Mouse (Mus musculus): ENCODE measurements around the gene Acot8. TPM values are rescaled to one million over a fixed set of nuclear protein-coding genes. Genes with fewer than 3 reads are reported as not detected.

The Acot8 gene
- total RNA-seq, 2 experiments from 2014 or later, result 6.9 to 8.6 TPM

- DNase-seq, result peak; percentile 86 to 91
- intact Hi-C loops (cut with DNase I), result no loop called here
Observed at GRCm38 (mm10) chr2:164785481-164786387, 18.9 kb downstream of the Acot8 start, which contains the start of gene Snx21. Gene Snx21 (plus strand): TSS chr2:164785823.

GRCm38 (mm10) chr2:164784869-164785420 lies 19.7 kb downstream of the Acot8 start:
- no peak for DNase-seq
- intact Hi-C loops (cut with DNase I), result no loop called here

DNA sequence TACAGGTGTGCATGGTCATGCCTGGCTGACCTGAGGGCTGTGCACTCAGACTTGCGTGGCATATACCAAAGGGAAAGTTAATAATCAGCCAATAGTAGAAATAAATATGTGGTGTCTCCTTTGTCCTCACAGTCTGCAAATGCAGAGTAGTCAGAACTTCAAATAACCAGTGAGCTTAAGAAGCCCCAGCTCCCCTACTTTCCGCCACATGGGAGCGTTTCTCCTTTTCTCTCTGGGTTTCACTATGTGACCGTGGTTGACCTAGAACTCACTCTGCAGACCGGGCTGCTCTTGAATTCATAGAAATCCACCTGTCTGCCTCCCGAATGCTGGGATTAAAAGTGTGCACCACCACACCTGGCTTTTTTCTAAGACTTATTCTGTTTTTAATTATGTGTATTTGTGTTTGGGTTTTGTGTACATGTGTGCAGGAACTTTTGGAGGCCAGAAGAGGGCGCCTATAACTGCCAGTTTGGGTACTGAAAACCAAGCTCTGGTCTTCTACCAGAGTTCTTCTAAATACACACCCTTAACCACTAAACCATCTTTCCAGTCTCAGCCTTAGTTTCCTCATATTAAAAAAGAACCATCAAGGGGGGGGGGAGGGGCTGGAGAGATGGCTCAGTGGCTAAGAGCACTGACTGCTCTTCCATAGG lies 20.6 kb downstream of the Acot8 start:
- no peak for DNase-seq
- intact Hi-C loops (cut with DNase I), result no loop called here

DNA sequence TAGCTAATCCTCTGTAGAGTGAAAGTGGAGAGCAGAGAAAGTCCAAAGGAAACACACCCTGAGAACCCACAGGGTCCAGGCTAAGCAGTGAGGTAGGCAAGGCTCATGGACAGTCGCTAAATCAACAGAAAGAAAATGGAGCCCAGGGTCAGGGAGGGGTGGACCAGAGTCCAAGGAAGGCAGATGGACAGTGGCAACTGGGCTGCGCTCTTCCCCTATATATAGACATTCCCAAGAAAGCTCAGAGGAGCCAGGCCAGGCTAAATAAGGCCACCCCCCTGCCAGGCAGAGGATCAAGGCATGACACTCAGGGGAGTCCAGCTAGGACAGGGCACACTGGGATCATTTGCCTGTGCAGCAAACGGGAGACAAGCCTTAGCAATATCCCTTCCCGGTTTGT lies 22.8 kb downstream of the Acot8 start:
- peak in 1 of 2 experiments; percentile 59 for DNase-seq
- intact Hi-C loops (cut with DNase I), result no loop called here

DNA sequence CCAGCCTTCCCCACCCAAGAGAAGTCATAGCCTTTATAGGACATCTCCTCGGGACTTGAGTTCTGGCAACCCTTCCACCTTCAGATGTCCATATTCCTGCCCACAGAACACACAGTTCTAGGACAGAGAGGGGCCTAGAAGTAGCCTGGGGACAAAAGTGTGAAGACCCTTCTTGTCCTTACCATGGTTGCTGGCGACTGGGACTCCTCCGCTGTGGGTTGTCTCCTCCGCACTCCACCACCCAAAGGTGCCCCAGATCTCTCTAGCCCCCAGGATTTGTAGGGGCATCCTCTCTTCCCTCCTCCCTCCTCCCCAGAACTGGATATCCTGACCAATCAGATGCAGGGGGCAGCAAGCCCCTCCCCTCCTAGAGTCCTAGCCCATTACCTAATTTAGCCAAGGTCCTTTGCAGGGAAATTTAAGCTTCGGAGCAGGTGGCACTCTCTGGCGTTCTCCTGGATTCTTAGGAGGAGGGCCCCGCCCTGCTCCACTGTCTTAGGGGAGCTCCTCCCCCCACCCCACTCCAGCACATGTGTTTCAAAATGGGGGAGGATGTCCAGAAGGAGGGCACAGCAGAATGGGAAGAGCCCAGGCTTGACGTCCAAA lies 25.1 kb downstream of the Acot8 start, which contains the start of gene Tnnc2:
Gene Tnnc2, minus strand, starts transcription at position 487 of the 606 bp plus-strand sequence.
- DNase-seq, result peak in 1 of 2 experiments; percentile 54
- intact Hi-C loops (cut with DNase I), result no loop called here

DNA sequence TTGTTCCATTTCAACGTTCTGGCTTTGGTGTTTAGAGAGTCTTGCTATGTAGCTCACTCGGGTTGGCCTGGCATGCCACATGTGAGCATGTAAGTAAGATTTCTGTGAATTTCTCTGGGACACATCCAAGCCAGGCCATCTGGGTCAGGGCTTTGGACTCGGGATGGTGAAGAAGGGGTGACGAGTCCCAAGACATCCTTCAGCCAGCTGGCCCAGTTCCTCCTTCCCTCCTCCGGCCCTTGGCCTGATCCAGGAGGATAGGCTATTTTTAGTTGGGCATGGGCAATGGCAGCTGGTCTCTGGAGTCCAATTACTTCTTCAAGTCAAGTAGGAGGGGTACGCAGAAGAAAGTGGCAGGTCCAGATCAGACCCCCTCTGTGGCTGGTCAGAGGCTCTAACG lies 25.9 kb downstream of the Acot8 start:
- intact Hi-C loops (cut with DNase I), result no loop called here
- peak; percentile 49 to 67 for DNase-seq

- intact Hi-C loops (cut with DNase I), result no loop called here
- DNase-seq, result peak in 1 of 2 experiments; percentile 17
Observed at GRCm38 (mm10) chr2:164778015-164778287, 26.7 kb downstream of the Acot8 start.

DNA sequence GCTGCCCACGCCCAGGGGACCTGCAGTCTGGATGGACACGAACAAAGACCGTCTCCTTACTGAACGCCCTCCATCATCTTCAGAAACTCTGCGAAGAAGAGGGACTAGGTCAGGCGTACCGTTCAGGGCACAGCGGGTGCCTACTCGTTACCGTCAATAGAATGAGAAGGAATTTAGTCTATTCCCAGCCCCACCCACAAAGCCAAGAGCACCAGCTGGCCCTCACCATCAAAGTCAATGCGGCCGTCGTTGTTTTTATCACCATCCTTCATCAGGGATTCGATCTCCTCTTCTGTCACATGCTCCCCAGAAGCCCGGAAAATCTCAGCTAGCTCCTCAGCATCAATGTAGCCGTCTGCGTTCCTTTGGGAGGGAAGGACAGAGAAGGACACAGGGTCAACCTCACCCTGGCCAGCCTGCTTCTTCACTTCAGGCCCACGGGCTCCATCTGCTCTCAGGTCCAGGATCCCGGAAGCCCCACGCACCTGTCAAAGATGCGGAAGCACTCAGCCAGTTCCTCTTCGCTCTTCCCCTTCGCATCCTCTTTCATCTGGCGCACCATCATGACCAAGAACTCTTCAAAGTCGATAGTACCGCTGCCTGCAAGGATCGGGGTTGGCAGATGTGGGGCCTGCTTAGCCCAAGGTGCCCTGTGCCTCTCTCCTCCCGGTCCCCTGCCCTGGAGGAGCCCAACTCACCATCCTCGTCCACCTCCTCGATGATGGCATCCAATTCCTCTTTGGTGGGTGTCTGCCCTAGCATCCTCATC lies 27.3 kb downstream of the Acot8 start:
- peak in 1 of 2 experiments; percentile 18 for DNase-seq
- intact Hi-C loops (cut with DNase I), result no loop called here

DNA sequence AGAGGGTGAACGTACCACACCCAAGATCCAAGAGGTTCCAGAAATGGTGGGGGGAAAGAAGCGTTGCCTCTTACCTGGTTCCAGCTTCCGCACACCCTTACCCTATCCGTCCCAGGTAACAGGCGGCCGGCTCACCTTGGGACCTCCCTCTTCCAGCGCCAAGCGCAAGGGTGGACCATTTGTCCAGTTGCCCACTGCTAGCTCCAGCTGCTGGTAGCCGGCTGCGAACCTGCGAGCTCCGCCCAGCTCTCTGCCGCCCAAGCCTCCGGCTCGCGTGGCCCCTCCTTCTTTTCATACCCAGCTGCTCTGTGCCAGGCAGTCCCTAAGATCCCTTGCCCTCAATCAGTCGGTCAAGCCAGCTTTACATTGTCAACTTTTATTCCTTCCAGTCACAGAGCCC lies 27.9 kb downstream of the Acot8 start:
- intact Hi-C loops (cut with DNase I), result no loop called here
- no peak for DNase-seq

DNA sequence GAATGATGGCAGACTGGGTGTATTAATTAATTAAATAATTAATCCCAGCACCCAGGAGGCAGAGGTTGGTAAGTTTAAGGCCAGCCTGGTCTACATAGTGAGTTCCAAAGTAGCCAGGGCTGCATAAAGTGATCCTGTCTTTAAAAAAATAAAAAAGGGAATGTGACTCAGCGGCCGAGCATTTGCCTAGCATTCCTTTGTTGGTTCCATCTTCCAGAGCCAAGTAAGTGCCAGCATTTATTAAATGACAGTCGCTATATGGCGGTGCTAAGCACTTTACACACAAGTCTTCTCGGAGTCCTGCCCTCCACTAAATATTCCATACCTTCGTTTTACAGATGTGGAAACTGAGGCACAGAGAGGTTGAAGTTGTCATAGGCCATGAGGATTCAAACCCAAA lies 28.6 kb downstream of the Acot8 start:
- intact Hi-C loops (cut with DNase I), result no loop called here
- DNase-seq, result no peak

DNA sequence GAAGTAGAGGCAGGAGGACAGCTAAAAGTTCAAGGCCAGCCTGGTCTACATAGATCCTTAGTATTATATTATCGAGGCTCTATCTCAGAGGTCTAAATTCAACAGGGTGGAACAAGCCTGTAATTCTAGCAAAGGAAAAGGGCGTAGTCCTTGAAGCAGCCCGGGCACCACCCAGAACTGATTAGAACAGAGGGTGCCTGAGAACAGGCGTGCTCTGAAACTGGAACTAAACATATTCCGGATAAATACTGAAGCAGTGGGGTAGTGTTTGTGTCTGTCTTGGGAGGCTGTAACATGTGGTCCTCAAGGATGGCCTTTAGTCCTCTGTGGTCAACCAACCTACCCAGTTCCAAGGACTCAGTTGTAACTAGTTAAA lies 30.7 kb downstream of the Acot8 start:
- intact Hi-C loops (cut with DNase I), result no loop called here
- no peak for DNase-seq

- DNase-seq, result peak in 1 of 2 experiments; percentile 27
- intact Hi-C loops (cut with DNase I), result no loop called here
Observed at GRCm38 (mm10) chr2:164773229-164773988, 31.3 kb downstream of the Acot8 start.

DNA sequence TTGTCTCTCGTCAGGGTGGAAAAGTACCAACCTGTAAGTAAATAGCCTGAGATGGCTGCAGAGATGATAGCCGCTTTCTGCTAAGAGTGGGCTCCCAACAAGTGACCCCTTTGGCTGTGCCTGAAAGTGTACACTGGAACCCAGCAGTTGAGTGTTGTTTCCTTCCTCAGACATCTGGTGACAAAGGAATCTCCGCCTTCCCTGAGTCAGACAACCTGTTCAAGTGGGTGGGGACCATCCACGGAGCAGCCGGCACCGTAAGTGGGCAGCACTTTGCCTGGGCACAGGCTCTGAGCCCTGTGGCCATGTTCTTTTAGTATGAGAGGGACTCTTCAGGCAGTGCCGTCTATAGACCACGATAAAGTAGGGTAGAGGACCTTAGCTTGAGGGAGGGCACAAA lies 33.6 kb downstream of the Acot8 start:
- intact Hi-C loops (cut with DNase I), result no loop called here
- peak in 1 of 2 experiments; percentile 11 for DNase-seq

GRCm38 (mm10) chr2:164770279-164770678 lies 34.4 kb downstream of the Acot8 start:
- intact Hi-C loops (cut with DNase I), result no loop called here
- DNase-seq, result peak in 1 of 2 experiments; percentile 6

DNA sequence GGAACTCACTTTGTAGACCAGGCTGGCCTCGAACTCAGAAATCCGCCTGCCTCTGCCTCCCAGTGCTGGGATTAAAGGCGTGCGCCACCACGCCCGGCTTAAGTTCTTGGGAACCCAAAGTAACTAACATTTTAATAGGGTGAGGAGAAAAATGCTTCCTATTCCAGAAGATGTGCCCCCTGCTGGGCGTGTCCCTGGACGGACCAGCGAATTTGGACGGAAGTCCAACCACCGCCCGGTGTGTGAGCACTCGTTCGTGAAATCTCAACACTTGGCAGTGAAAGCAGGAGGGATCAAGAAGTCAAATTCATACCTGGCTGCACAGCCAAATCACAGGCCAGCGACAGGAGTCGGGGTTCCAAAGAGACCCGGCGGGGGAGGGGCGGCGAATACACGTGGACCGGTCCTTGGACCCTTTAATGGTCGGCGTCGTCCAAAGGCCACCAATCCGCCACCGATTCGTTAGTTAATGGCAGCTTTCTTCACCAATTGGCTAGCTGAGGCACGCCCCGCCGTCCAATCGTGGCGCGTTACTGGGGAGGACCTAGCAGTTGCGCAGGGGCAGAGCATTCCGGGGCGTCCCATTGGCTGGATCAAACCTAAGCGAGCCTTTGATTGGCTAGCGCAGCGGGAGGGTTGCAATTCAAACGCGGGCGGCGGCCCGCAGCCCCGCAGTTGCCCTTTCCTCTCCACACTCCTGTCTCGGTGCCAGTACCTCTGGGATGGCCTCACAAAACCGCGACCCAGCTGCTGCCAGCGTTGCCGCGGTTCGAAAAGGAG lies 35.2 kb downstream of the Acot8 start, which contains the start of gene Ube2c:
Gene Ube2c, plus strand, starts transcription at position 641 of the 780 bp plus-strand sequence.
- DNase-seq, result peak; percentile 96 to 97
- intact Hi-C loops (cut with DNase I), result no loop called here

GRCm38 (mm10) chr2:164767812-164768540 lies 36.7 kb downstream of the Acot8 start:
- DNase-seq, result no peak
- intact Hi-C loops (cut with DNase I), result no loop called here

DNA sequence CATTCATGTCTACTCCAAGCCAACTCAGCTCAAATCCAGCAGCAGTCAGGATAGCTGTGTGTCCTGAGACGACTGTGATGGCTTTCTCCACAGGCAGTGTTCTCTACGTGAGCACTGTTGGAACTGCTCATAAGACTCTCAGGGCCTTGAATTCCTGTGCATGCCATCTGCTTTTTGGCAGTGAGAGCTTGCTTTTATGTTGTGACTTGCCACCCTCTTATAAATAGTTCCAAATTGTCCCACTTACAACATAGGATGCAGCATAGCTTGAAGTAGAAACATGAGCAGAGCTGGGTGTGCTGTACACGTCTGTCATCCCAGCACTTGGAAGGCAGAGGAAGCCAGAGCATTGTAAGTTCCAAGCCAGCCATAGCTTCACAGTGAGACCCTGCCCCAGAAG lies 38.8 kb downstream of the Acot8 start:
- intact Hi-C loops (cut with DNase I), result no loop called here
- DNase-seq, result no peak

GRCm38 (mm10) chr2:164762593-164762992 lies 42.1 kb downstream of the Acot8 start:
- intact Hi-C loops (cut with DNase I), result no loop called here
- DNase-seq, result no peak

Data from gastrocnemius, postnatal 36 days (tissue).